Mouse (Mus musculus): ENCODE measurements around the gene Trarg1.

The Trarg1 gene

GRCm38 (mm10) chr11:76674199-76674598 is 5.4 kb upstream of the Trarg1 start:
- DNase-seq: no peak

GRCm38 (mm10) chr11:76674704-76675103 is 4.9 kb upstream of the Trarg1 start:
- DNase-seq: no peak

- no peak for DNase-seq
These were observed 6.0 kb downstream of the Trarg1 start for GRCm38 (mm10) chr11:76685604-76686003.

- DNase-seq: no peak
These were observed 12.5 kb downstream of the Trarg1 start for GRCm38 (mm10) chr11:76692096-76692495.

- DNase-seq: no peak
These were observed 16.2 kb downstream of the Trarg1 start for GRCm38 (mm10) chr11:76695810-76696209.

- no peak for DNase-seq
These were observed 20.0 kb downstream of the Trarg1 start for GRCm38 (mm10) chr11:76699626-76700025.

GRCm38 (mm10) chr11:76707656-76708055 is 28.0 kb downstream of the Trarg1 start:
- DNase-seq: no peak

- no peak for DNase-seq
These were observed 28.5 kb downstream of the Trarg1 start for GRCm38 (mm10) chr11:76708066-76708465.

- DNase-seq: no peak
These were observed 29.3 kb downstream of the Trarg1 start for GRCm38 (mm10) chr11:76708881-76709280.

GRCm38 (mm10) chr11:76709625-76710452 is 30.2 kb downstream of the Trarg1 start:
- DNase-seq: no peak

- DNase-seq: no peak
These were observed 37.4 kb downstream of the Trarg1 start for GRCm38 (mm10) chr11:76717000-76717399.

- no peak for DNase-seq
These were observed 44.3 kb downstream of the Trarg1 start for GRCm38 (mm10) chr11:76723911-76724310.

GRCm38 (mm10) chr11:76728093-76728492 is 48.5 kb downstream of the Trarg1 start:
- DNase-seq: no peak

GRCm38 (mm10) chr11:76730650-76731049 is 51.0 kb downstream of the Trarg1 start:
- DNase-seq: no peak

- DNase-seq: no peak
These were observed 55.0 kb downstream of the Trarg1 start for GRCm38 (mm10) chr11:76734560-76734959.

GRCm38 (mm10) chr11:76735753-76736324 is 56.2 kb downstream of the Trarg1 start:
- DNase-seq: no peak

- DNase-seq: peak; percentile 13 to 29
These were observed 59.5 kb downstream of the Trarg1 start for GRCm38 (mm10) chr11:76739125-76739524.

- no peak for DNase-seq
These were observed 62.9 kb downstream of the Trarg1 start for GRCm38 (mm10) chr11:76742511-76742910.

GRCm38 (mm10) chr11:76744550-76744949 is 64.9 kb downstream of the Trarg1 start:
- no peak for DNase-seq

GRCm38 (mm10) chr11:76745921-76746320 is 66.3 kb downstream of the Trarg1 start:
- DNase-seq: no peak

All from thymus, adult 18-20 months (tissue).